Mouse (Mus musculus) G1E (cell line): Measurements from ENCODE around the gene Cmtm1. TPM values are rescaled to one million over a fixed set of nuclear protein-coding genes. Genes with fewer than 3 reads are reported as not detected.

Source experiments
- ATAC-seq: 2 replicates; pipeline ENCODE4 v1.8.0; 2016; ENCODE audit warnings: mild to moderate bottlenecking; ENCODE audit not compliant: insufficient number of reproducible peaks, poor library complexity, low FRiP score, severe bottlenecking; ENCODE audit errors: extremely low read depth
- DNase-seq: peaks from one replicate; pipeline ENCODE4 v3.0.0; 2012; ENCODE audit warnings: low spot score
- H3K27me3 ChIP-seq: 2 replicates; pipeline ENCODE4 v1.6.1; 2012; ENCODE audit warnings: mild to moderate bottlenecking, low read length, inconsistent platforms; ENCODE audit not compliant: insufficient read depth
- H3K36me3 ChIP-seq: replicated peaks from 2 replicates; pipeline ENCODE3; 2012; ENCODE audit warnings: mild to moderate bottlenecking, inconsistent platforms
- H3K4me1 ChIP-seq: 2 replicates; pipeline ENCODE4 v1.6.1; 2012; ENCODE audit warnings: low read depth, low read length, inconsistent platforms, mixed read lengths; ENCODE audit not compliant: insufficient read depth
- H3K4me3 ChIP-seq: 2 replicates; pipeline ENCODE4 v1.5.1; 2012; ENCODE audit warnings: low read depth, mild to moderate bottlenecking, inconsistent platforms, low read length, moderate library complexity, mixed read lengths
- H3K9me3 ChIP-seq: replicated peaks from 2 replicates; pipeline ENCODE4 v1.6.1; 2012; ENCODE audit warnings: inconsistent platforms
- CTCF ChIP-seq: IDR thresholded peaks from 2 replicates; pipeline ENCODE4 v1.5.1; 2012; ENCODE audit warnings: low read depth, low read length, inconsistent platforms, mixed read lengths
- GATA1 ChIP-seq: IDR thresholded peaks from 2 replicates; pipeline ENCODE4 v1.6.1; 2012; ENCODE audit warnings: borderline replicate concordance, low read length, inconsistent platforms, mixed read lengths
- GATA2 ChIP-seq: IDR thresholded peaks from 2 replicates; pipeline ENCODE4 v1.6.1; 2012; ENCODE audit warnings: low read depth, low read length, inconsistent platforms, borderline replicate concordance
- POLR2AphosphoS5 ChIP-seq: IDR thresholded peaks from 2 replicates; pipeline ENCODE4 v1.6.1; 2012; ENCODE audit warnings: low read depth, low read length, inconsistent platforms; ENCODE audit not compliant: insufficient replicate concordance
- TAL1 ChIP-seq: conservative IDR thresholded peaks from 2 replicates; pipeline ENCODE4 v1.6.1; 2012; ENCODE audit warnings: low read depth, low read length, inconsistent platforms, mixed read lengths
- polyA plus RNA-seq: library from polyadenylated mRNA; stranded (reverse); fragments of >175 nt; gene quantifications from 2 replicates; pipeline ENCODE4 v1.2.3, GENCODE M21; 2012
- total RNA-seq, 2 experiments: library from RNA; stranded (forward) in 1 of 2; stranded (reverse) in 1 of 2; fragments of 200-1000 nt in 1 of 2; fragments of >200 nt in 1 of 2; fragmentation: Nextera tagmentation in 1 of 2; gene quantifications; 2 replicates each; pipeline ENCODE4 v1.2.3; 2014 to 2017

Cmtm1 gene
- total and polyA plus RNA-seq, 3 experiments, result 0.33 TPM; not detected in 2

DNA sequence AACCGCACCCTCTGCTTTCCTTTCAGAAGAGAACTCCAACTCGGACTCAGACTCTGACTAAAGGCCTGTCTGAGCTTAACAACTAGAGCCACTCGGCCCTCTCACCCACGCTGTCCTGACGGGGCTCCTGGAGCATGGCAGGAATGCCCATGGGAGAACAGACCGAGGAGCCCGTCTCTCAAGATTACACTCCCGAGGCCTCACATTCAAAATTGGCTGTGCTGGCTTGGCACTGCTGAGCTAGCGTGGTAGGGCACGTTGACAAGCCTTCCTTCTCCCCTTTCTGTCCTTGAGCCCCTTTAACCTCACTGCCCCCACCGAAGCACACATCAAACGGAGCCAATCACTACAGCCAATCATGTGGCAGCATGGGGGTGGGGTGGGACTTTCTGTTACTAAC lies 36.8 kb upstream of the Cmtm1 start:
- Histone ChIP-seq H3K9me3 (no peaks in the 10 kb centered on the region), H3K4me1 (no peaks in the 10 kb centered on the region), H3K27me3 (peaks cover 11% of the 10 kb centered on the region), H3K4me3 (no peak overlapping the region), H3K36me3 (no peaks in the 10 kb centered on the region)
- DNase-seq (no peak), ATAC-seq (no peak)
- TF ChIP-seq GATA1, result no peak
- no peak for TF ChIP-seq POLR2AphosphoS5
- no peak for TF ChIP-seq GATA2
- no peak for TF ChIP-seq CTCF

DNA sequence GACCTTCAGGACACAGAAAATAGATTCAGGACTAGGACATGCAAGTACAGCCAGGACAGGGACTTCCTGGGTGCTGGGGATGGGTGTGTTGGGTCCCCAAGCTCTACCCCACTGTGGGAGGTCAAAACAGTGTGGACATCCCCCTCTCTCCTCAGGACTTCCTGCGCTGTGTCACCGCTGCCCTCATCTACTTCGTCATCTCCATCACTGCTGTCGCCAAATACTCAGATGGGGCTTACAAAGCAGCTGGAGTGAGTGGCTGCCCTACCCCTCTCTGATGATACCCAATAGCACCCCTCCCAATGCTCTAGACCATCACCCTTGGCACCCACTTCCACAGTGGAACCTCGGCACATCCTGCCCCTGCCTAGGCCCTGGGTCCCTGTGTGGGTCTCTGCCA lies 34.7 kb upstream of the Cmtm1 start:
- no peak for TF ChIP-seq GATA2
- TF ChIP-seq TAL1, result no peak
- TF ChIP-seq CTCF, result no peak
- no peak for TF ChIP-seq GATA1
- TF ChIP-seq POLR2AphosphoS5, result no peak
- ATAC-seq (no peak), DNase-seq (no peak)
- peaks cover 27% of the 10 kb centered on the region for H3K27me3 ChIP-seq
- peaks cover 11% of the 10 kb centered on the region for H3K4me1 ChIP-seq
- no peaks in the 10 kb centered on the region for H3K36me3 ChIP-seq
- H3K4me3 ChIP-seq, result no peak overlapping the region
- no peaks in the 10 kb centered on the region for H3K9me3 ChIP-seq

DNA sequence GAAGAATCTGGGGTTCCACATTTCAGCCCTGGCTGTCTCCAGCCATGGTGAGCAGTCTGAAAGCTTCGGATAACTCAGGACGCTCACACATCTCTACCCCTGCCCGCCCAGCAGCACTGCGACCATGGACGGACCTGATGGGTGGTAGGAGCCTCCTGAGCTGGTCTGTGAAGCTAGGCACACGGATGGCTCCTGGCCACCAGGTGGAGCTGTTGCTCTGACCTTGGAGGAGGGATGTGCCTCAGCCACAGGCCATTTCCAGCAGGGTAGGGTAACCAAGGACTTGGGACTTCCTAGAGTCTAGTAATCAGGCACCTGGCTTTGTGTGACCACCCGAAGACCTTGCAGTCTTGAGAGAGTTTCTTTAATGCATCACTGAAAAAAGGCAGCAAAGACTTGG lies 34.0 kb upstream of the Cmtm1 start:
- peak; percentile 76 for ATAC-seq
- Histone ChIP-seq H3K27me3 (peaks cover 27% of the 10 kb centered on the region), H3K4me3 (no peak overlapping the region), H3K4me1 (peaks cover 11% of the 10 kb centered on the region), H3K36me3 (no peaks in the 10 kb centered on the region), H3K9me3 (no peaks in the 10 kb centered on the region)
- DNase-seq, result peak; percentile 74
- TF ChIP-seq GATA1 (no peak), CTCF (peak; percentile 74)

DNA sequence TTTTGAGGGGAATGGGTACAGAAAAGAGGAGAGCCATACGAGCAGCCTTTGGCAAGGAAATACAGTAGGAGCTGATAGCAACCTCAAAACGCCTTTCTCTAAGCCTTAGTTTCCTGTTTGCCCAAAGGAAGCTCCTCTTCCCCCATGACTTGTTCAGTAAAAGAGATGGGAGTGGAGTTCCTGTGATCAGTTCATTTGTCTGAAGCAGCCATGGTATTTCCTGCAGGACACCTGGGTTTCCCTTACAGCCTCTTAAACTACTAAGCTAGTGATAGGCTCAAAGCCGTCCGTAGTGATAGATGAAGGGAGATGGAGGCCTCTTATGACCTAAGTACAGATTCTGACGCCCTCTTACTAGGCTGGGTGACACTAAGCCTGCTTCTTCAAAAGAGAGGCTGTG lies 32.5 kb upstream of the Cmtm1 start:
- DNase-seq (no peak), ATAC-seq (no peak)
- Histone ChIP-seq H3K36me3 (no peaks in the 10 kb centered on the region), H3K27me3 (peaks cover 21% of the 10 kb centered on the region), H3K4me1 (peaks cover 11% of the 10 kb centered on the region), H3K4me3 (no peak overlapping the region), H3K9me3 (no peaks in the 10 kb centered on the region)
- no peak for TF ChIP-seq GATA1
- no peak for TF ChIP-seq POLR2AphosphoS5

DNA sequence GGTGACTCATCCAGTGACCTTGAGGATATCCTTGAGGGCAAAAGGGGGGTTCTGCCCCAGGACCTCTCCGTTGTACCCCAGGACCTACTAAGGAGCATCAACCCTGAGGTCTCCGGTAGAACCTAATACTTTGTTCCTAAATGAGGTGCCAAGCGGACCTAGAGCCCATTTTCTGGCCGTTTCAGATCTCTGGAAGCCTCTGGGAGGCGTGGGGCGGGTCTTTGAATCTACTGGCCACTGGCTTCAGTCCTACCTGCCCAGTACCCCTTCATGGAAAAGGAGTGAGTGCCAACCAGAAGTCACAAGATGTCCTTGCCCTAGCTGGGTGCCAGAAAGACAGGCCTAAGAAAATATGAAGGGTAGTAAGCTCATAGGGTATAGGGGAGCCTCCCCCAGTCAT lies 31.7 kb upstream of the Cmtm1 start:
- no peaks in the 10 kb centered on the region for H3K9me3 ChIP-seq
- no peaks in the 10 kb centered on the region for H3K36me3 ChIP-seq
- ATAC-seq, result no peak
- H3K27me3 ChIP-seq, result peaks cover 21% of the 10 kb centered on the region
- TF ChIP-seq CTCF (no peak), GATA1 (no peak), POLR2AphosphoS5 (no peak), GATA2 (no peak), TAL1 (no peak)
- no peak overlapping the region for H3K4me3 ChIP-seq
- H3K4me1 ChIP-seq, result peaks cover 11% of the 10 kb centered on the region
- DNase-seq, result no peak

DNA sequence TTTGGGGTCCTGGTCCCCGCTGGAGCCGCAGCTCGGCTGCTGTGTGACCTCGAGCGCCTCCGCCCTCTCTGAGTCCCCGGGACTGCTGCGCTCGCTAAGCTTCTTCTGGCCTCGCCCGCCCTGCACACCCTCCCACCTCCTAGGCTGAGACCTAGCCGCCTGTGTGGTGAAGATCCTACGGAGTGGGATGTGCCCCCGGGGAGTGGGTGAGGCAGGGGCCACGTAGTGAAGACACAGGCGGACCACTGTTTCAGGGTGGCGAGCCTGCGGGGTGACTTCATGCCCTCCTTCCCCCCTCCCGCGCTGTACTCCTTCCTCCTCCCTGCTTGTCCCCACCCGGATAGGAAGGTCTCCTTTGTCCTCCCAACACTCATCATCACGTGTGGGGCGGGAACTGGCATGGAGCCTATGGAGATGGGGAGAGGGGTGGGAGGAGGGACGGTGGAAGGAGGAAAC lies 31.2 kb upstream of the Cmtm1 start:
- ATAC-seq, result no peak
- Histone ChIP-seq H3K4me3 (peak overlapping the region; percentile 52; the same call in 1 of the 2 replicates), H3K9me3 (no peaks in the 10 kb centered on the region), H3K36me3 (no peaks in the 10 kb centered on the region), H3K27me3 (peaks cover 21% of the 10 kb centered on the region), H3K4me1 (peaks cover 11% of the 10 kb centered on the region)
- TF ChIP-seq CTCF, result no peak
- TF ChIP-seq TAL1, result no peak
- TF ChIP-seq POLR2AphosphoS5, result no peak
- no peak for TF ChIP-seq GATA2
- no peak for TF ChIP-seq GATA1
- DNase-seq, result no peak

DNA sequence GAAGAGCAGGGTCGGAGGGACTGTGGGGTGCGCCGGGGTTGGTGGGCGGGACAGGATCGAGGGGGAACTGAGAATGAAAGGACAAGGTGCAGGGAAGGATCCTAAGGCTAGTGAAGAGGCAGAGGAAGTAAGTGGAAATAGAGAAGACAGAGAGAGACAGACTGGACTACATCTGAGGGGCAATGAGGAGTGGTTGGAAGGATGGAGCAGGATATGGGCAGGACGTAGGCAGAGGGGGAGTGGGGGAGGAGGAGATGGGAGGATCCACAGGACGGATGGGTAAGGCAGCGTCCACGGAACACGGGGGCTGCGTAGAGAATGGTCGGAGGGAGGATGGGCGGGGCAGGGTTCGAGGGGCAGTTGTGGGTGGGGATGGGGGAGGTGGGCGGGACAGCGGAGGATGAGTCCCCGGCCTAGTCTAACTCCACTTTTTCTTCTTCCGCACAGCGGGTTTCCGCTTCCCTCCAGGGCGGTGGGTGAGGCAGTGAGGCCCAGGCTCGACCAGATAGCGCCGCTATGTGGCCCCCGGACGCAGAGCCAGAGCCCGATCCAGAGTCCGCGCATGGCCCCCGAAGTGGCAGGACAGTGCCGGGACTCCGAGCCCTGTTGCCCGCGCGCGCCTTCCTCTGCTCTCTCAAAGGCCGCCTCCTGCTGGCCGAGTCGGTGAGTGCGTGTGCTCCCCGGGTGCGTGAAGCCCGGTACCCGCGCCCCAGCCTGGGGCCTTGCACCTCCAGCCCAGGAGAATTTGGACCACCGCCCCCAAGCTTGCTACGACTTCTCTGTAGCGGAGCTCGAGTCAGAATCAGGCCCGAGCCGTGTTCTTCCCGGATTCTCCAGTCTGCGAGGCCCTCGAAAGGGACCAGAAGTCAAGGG lies 30.5 kb upstream of the Cmtm1 start:
- peaks cover 21% of the 10 kb centered on the region for H3K27me3 ChIP-seq
- TF ChIP-seq GATA2 (no peak), TAL1 (no peak), CTCF (no peak), POLR2AphosphoS5 (no peak), GATA1 (no peak)
- H3K4me1 ChIP-seq, result peaks cover 11% of the 10 kb centered on the region
- H3K36me3 ChIP-seq, result no peaks in the 10 kb centered on the region
- no peaks in the 10 kb centered on the region for H3K9me3 ChIP-seq
- peak overlapping the region; percentile 52 for H3K4me3 ChIP-seq
- ATAC-seq (no peak), DNase-seq (no peak)
